In the genomic region with DNA sequence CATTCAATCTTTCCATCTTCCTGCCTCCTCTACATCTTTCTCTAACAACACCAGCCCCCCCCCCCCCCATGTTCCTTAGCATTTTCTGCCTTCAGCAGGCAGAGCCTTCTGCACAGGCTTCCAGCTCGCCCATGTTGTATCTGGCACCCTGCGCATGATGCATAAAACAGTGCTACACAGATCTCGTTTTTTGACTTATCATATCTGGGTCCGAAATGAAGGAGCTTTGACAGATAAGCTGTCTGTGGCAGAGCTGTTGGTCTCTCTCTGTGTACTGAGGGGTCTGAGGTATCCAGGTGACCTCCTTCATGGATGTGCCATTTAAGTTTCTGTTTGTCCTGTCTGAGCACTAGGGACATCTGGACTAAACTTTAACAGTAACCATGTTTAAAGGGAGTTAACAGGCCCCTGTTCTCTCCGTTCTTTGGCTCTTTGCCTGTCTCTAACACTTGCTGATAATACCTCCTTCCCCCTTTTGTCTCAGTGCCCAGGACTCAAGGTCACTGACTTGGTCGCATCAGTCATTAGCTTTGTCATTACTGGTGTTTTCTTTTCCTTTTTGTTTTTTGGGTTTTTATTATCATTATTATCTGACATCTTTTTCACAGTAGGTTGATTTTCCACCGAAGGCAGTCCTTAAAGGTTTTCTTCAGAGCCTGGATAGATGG, we compare ENCODE assay signal across 15 mouse cellular contexts. TPM values are rescaled to one million over a fixed set of nuclear protein-coding genes. Genes with fewer than 3 reads are reported as not detected.
DNase-seq lines count a peak whose midpoint lies in the region; ATAC-seq lines count a peak whose summit lies in the region.
"Had no signal": no experiment of that assay in that cellular context is flagged by ENCODE, and none has a peak within 500 bp of the region (broad histone marks: within the 10 kb centered on the region; RNA-seq: fewer than 3 reads in every experiment).

No protein-coding gene starts in this region.

- peak overlapping the region; percentile 42; the same call in 1 of the 2 replicates for H3K9ac ChIP-seq in heart, embryonic 14.5 days (ENCODE audit: low read length)
- no peak overlapping the region for H3K9ac ChIP-seq in intestine, embryonic 16.5 days (ENCODE audit: low read depth, low read length)
- H3K9ac ChIP-seq: forebrain, embryonic 15.5 days; hindbrain, embryonic 12.5 days; limb, embryonic 15.5 days; neural tube, embryonic 12.5 days had no signal

- H3K36me3 ChIP-seq in heart, embryonic 14.5 days (ENCODE audit: control insufficient read depth, insufficient read depth, low read length): peaks cover 10% of the 10 kb centered on the region
- H3K36me3 ChIP-seq in intestine, embryonic 16.5 days (ENCODE audit: control insufficient read depth, insufficient read depth, low read length): peaks cover 5% of the 10 kb centered on the region; the same call in 1 of the 2 replicates
- H3K36me3 ChIP-seq: forebrain, embryonic 15.5 days had no signal

- H3K4me2 ChIP-seq in heart, embryonic 14.5 days (ENCODE audit: low read length): peak overlapping the region; percentile 29
- no peak overlapping the region for H3K4me2 ChIP-seq in intestine, embryonic 16.5 days (ENCODE audit: low read depth, low read length)
- H3K4me2 ChIP-seq: forebrain, embryonic 15.5 days; hindbrain, embryonic 12.5 days; limb, embryonic 15.5 days; neural tube, embryonic 12.5 days had no signal

- peaks cover 34 to 55% of the 10 kb centered on the region in 2 experiments for H3K4me1 ChIP-seq in heart, embryonic 14.5 days (ENCODE audit: control insufficient read depth in 2 of 2, insufficient read depth in 2 of 2, low read length in 2 of 2)
- peaks cover 59% of the 10 kb centered on the region for H3K4me1 ChIP-seq in intestine, embryonic 16.5 days (ENCODE audit: control insufficient read depth, insufficient read depth, low read length)

- peak; percentile 53 for DNase-seq in adrenal gland, postnatal 10 days
- DNase-seq in adrenal gland, postnatal 4 days (ENCODE audit: low spot score in 2 of 2): no peak
- no peak for DNase-seq in heart, postnatal 36 days
- DNase-seq in 416B (ENCODE audit: low read depth): peak; percentile 6
- no peak for DNase-seq in yolk sac, embryonic 10.5 days (ENCODE audit: low spot score)
- DNase-seq in retina, postnatal 1 day: no peak
- DNase-seq: cerebellum, adult 18-20 months; gastrocnemius, postnatal 10 days had no signal

- no peak overlapping the region for H3K4me3 ChIP-seq in heart, embryonic 14.5 days (ENCODE audit: control insufficient read depth in 1 of 2, insufficient read depth in 1 of 2, low read depth in 1 of 2, low read length in 2 of 2)
- no peak overlapping the region for H3K4me3 ChIP-seq in intestine, embryonic 16.5 days (ENCODE audit: low read length)
- H3K4me3 ChIP-seq: forebrain, embryonic 15.5 days; hindbrain, embryonic 12.5 days; layer of hippocampus, adult 2 months; limb, embryonic 15.5 days; neural tube, embryonic 12.5 days had no signal

- intact Hi-C loops in heart, postnatal 36 days (cut with DNase I): no loop called here

- peak overlapping the region; percentile 59 to 75 for H3K27ac ChIP-seq in heart, embryonic 14.5 days (replicated peaks in 1 of 2; ENCODE audit: control insufficient read depth in 1 of 2, insufficient read depth in 1 of 2, low read depth in 2 of 2, low read length in 2 of 2)
- H3K27ac ChIP-seq in intestine, embryonic 16.5 days (ENCODE audit: low read length): peak overlapping the region; percentile 57; the same call in 1 of the 2 replicates
- H3K27ac ChIP-seq: forebrain, embryonic 15.5 days; hindbrain, embryonic 12.5 days; layer of hippocampus, adult 2 months; limb, embryonic 15.5 days; neural tube, embryonic 12.5 days had no signal

- no peaks in the 10 kb centered on the region for H3K27me3 ChIP-seq in heart, embryonic 14.5 days (ENCODE audit: control insufficient read depth, insufficient read depth, low read length)
- no peaks in the 10 kb centered on the region for H3K27me3 ChIP-seq in intestine, embryonic 16.5 days (replicated peaks; ENCODE audit: control insufficient read depth, insufficient read depth, low read length)
- H3K27me3 ChIP-seq: forebrain, embryonic 15.5 days; hindbrain, embryonic 12.5 days; limb, embryonic 15.5 days; neural tube, embryonic 12.5 days had no signal

- peaks cover 9% of the 10 kb centered on the region for H3K9me3 ChIP-seq in heart, embryonic 14.5 days (ENCODE audit: control insufficient read depth, low read length)
- H3K9me3 ChIP-seq in intestine, embryonic 16.5 days (ENCODE audit: control insufficient read depth, low read length): 0 out of 2 replicates have a peak, but pooled peaks cover 6% of the 10 kb centered on the region
- H3K9me3 ChIP-seq: forebrain, embryonic 15.5 days; hindbrain, embryonic 12.5 days; limb, embryonic 15.5 days; neural tube, embryonic 12.5 days had no signal

- ATAC-seq in heart, embryonic 14.5 days (ENCODE audit: insufficient number of reproducible peaks, insufficient read depth, low FRiP score, low read depth): no peak
- ATAC-seq in intestine, embryonic 16.5 days: no peak
- ATAC-seq: forebrain, embryonic 15.5 days had no signal

- WGBS in heart, embryonic 14.5 days: 16% methylated on average over 7 of the region's 7 CpGs
- WGBS in intestine, embryonic 16.5 days: 69% methylated on average over 7 of the region's 7 CpGs

RNA-seq across cellular contexts. Expression of a gene that starts 26.2 kb away (rescaled TPM):
- total RNA-seq in adrenal gland, postnatal 10 days (2021): 10 to 100 TPM; 53.2 to 55.4 TPM
- 10 to 100 TPM; 63.2 to 64.9 TPM for total RNA-seq in adrenal gland, postnatal 4 days (2021)
- polyA plus RNA-seq in heart, embryonic 14.5 days (2014; fragmentation: Nextera tagmentation; extraction: Ambion mirVana): 28.3 and 43.0 TPM in 2 replicates
- total RNA-seq in heart, postnatal 36 days (2021): 10 to 100 TPM; 38.9 to 39.0 TPM
- polyA plus RNA-seq in intestine, embryonic 16.5 days (2015; fragmentation: Nextera tagmentation; extraction: Ambion mirVana): 13.5 and 14.4 TPM in 2 replicates

Comparison
In these comparisons a context has a peak if more than half of its experiments do, and no peak if none do; other contexts are left out.
1. DNase-seq: peak in adrenal gland, postnatal 10 days (single experiment) and 416B (single experiment); none in adrenal gland, postnatal 4 days (0 of 2), heart, postnatal 36 days (0 of 2), yolk sac, embryonic 10.5 days (single experiment) and retina, postnatal 1 day (single experiment).